Mouse (Mus musculus) monocyte, adult 5-6 weeks (primary cell): ENCODE data around the gene Qk. TPM values are rescaled to one million over a fixed set of nuclear protein-coding genes. Genes with fewer than 3 reads are reported as not detected.

Experiments
- ATAC-seq: fragments of 153-309, 156-312 bp; replicated peaks from 2 replicates; pipeline ENCODE4 v1.8.0; 2017; ENCODE audit warnings: mild to moderate bottlenecking; ENCODE audit not compliant: low TSS enrichment, insufficient number of reproducible peaks, severe bottlenecking, poor library complexity, low FRiP score
- total RNA-seq: library from RNA; stranded (forward); fragments of 200-1000, 200-491, 200-594 nt; gene quantifications from 3 replicates; pipeline ENCODE4 v1.2.3, GENCODE M21; 2017

Qk gene
- total RNA-seq, 1 experiment from 2014 or later: 117 TPM

- no peak for ATAC-seq
These were observed 158.4 kb downstream of the Qk start for GRCm38 (mm10) chr17:10161258-10161657.

- ATAC-seq: no peak
These were observed 159.2 kb downstream of the Qk start for GRCm38 (mm10) chr17:10160415-10160814.

DNA sequence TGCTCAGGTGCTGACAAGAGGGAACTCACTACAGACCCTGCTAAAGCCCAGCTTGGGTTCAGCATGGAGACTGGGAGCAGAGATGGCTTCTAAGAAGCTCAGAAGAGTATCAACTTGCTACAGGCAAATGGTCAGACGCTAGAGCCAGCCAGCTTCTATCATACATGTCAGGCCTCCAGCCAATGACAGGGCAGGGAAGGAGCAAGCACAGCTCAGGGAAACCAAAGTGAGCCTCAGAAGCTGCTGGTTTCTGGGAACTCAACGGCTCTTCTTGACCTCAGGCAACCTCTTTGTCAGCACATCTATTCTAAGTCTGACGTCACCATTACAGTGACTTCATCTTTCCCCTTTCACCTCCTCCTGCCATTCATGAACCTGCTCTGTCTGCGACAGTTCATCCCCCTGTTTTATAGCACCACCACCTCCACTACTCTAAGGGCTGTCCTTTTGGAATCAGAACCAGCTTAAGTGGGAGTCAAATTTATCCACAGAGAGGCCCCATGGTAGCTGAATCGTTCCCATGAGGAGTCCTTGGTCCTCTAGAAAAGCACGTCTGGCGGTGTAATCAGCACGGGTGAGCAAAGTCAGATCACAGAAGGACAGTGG, 166.7 kb downstream of the Qk start:
- no peak for ATAC-seq
